Mouse (Mus musculus): ENCODE results near the gene Soat1. TPM values are rescaled to one million over a fixed set of nuclear protein-coding genes. Genes with fewer than 3 reads are reported as not detected.

Soat1 gene
- polyA plus RNA-seq, 1 experiment from 2014 or later, result 12.6 TPM

DNA sequence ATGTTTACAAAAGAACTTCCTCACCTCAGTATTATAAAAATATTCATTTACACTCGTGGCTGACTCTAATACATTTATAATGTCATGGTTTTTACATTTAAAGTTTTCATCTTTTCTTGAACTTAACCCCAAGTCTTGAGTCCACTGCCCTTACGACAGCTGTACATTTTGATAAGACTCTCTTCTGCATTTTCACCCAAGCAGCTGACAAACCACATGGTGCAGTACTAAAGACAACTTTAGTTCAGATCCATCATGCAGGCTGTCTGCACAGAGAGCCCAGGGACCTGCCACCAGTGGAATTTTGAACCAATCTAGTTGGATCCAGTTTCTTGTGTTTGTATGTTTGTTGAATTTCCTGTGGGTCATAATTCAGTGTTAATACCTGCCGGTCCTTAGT lies 87.3 kb downstream of the Soat1 start:
- H3K9ac ChIP-seq (ENCODE audit: low read depth, low read length), result no peak overlapping the region
- no peak overlapping the region for H3K4me2 ChIP-seq (ENCODE audit: low read length)
- no peaks in the 10 kb centered on the region for H3K27me3 ChIP-seq (replicated peaks; ENCODE audit: control insufficient read depth, insufficient read depth, low read length)
- WGBS, result 80% methylated on average over 3 of the region's 3 CpGs
- no peaks in the 10 kb centered on the region for H3K4me1 ChIP-seq (ENCODE audit: control insufficient read depth, insufficient read depth, low read depth, low read length)
- no peaks in the 10 kb centered on the region for H3K36me3 ChIP-seq (ENCODE audit: control insufficient read depth, insufficient read depth, low read length)
- no peak for ATAC-seq
- H3K27ac ChIP-seq (ENCODE audit: low read depth, low read length), result no peak overlapping the region
- no peaks in the 10 kb centered on the region for H3K9me3 ChIP-seq (ENCODE audit: control insufficient read depth, low read length)
- no peak overlapping the region for H3K4me3 ChIP-seq (ENCODE audit: low read length)

DNA sequence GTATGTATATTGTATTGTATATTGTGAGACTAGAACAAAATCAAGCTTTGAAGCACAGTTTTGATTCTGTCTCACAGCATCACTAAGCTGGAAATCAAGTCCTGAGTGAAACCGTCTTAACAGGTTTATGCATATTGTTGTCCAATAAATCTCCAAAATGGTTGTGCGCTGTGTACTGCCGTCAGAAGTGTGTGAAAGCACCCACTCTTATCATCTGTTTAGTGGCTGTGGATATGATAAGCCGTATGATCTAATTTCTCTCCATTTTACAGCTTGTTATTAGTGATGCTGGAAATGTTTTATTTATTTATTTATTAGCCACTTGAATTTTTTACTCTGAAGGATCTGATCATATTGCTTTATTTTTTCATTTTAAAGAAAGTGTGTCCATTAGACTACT lies 87.9 kb downstream of the Soat1 start:
- no peak for ATAC-seq
- H3K36me3 ChIP-seq (ENCODE audit: control insufficient read depth, insufficient read depth, low read length), result no peaks in the 10 kb centered on the region
- H3K4me3 ChIP-seq (ENCODE audit: low read length), result no peak overlapping the region
- H3K9me3 ChIP-seq (ENCODE audit: control insufficient read depth, low read length), result no peaks in the 10 kb centered on the region
- H3K27ac ChIP-seq (ENCODE audit: low read depth, low read length), result no peak overlapping the region
- WGBS, result 94% methylated on average over 4 of the region's 4 CpGs
- no peak overlapping the region for H3K4me2 ChIP-seq (ENCODE audit: low read length)
- H3K9ac ChIP-seq (ENCODE audit: low read depth, low read length), result no peak overlapping the region
- no peaks in the 10 kb centered on the region for H3K27me3 ChIP-seq (replicated peaks; ENCODE audit: control insufficient read depth, insufficient read depth, low read length)
- no peaks in the 10 kb centered on the region for H3K4me1 ChIP-seq (ENCODE audit: control insufficient read depth, insufficient read depth, low read depth, low read length)

DNA sequence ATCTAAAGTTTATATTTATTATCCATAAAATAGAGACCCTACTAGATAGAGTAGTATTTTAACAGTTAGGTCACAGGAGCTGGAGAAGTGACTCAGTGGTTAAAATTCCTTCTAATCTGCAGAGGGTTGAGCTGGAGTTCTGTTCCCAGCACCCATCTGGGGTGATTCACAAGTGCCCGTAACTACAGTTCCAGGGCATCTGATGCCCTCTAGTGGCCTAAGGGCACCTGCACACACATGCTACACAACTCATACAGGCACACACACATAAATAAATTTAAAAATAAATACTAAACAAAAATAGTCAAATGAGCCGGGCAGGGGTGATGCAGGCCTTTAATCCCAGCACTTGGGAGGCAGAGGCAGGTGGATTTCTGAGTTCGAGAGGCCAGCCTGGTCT lies 92.9 kb downstream of the Soat1 start:
- Histone ChIP-seq H3K4me2 (ENCODE audit: low read length) (no peak overlapping the region), H3K9ac (ENCODE audit: low read depth, low read length) (no peak overlapping the region), H3K4me3 (ENCODE audit: low read length) (no peak overlapping the region), H3K27me3 (replicated peaks; ENCODE audit: control insufficient read depth, insufficient read depth, low read length) (no peaks in the 10 kb centered on the region), H3K36me3 (ENCODE audit: control insufficient read depth, insufficient read depth, low read length) (no peaks in the 10 kb centered on the region), H3K4me1 (ENCODE audit: control insufficient read depth, insufficient read depth, low read depth, low read length) (no peaks in the 10 kb centered on the region), H3K9me3 (ENCODE audit: control insufficient read depth, low read length) (no peaks in the 10 kb centered on the region), H3K27ac (ENCODE audit: low read depth, low read length) (no peak overlapping the region)
- WGBS, result 91% methylated on average over 3 of the region's 3 CpGs
- no peak for ATAC-seq

Other genes starting within 250 kb of the Soat1 start
- 1.0 and 1.2 TPM in 2 replicates for gene Tdrd5, start 170.7 kb downstream of the Soat1 start, polyA plus RNA-seq (2015; fragmentation: Nextera tagmentation; extraction: Ambion mirVana)
- gene Nphs2, start 163.6 kb downstream of the Soat1 start, polyA plus RNA-seq (2015; fragmentation: Nextera tagmentation; extraction: Ambion mirVana), result 0.66 and 0.73 TPM in 2 replicates
- gene Gm2000, start 108.3 kb downstream of the Soat1 start, polyA plus RNA-seq (2015; fragmentation: Nextera tagmentation; extraction: Ambion mirVana), result 424 and 530 TPM in 2 replicates
- gene Axdnd1, start 53.2 kb downstream of the Soat1 start, polyA plus RNA-seq (2015; fragmentation: Nextera tagmentation; extraction: Ambion mirVana), result 0.22 and 0.43 TPM in 2 replicates
- gene Gm10031, start 49.7 kb upstream of the Soat1 start, polyA plus RNA-seq (2015; fragmentation: Nextera tagmentation; extraction: Ambion mirVana), result 0.34 and 0.91 TPM in 2 replicates
- gene Abl2, start 84.5 kb upstream of the Soat1 start, polyA plus RNA-seq (2015; fragmentation: Nextera tagmentation; extraction: Ambion mirVana), result 5.3 and 6.1 TPM in 2 replicates
- 4.8 and 5.2 TPM in 2 replicates for gene Tor3a, start 200.0 kb upstream of the Soat1 start, polyA plus RNA-seq (2015; fragmentation: Nextera tagmentation; extraction: Ambion mirVana)
- 23.9 and 32.1 TPM in 2 replicates for gene Fam20b, start 244.8 kb upstream of the Soat1 start, polyA plus RNA-seq (2015; fragmentation: Nextera tagmentation; extraction: Ambion mirVana)